Mouse (Mus musculus): ENCODE data around the gene Kat6b.

Gene Kat6b

GRCm38 (mm10) chr14:21558440-21559131, 77.4 kb downstream of the Kat6b start:
- DNase-seq (ENCODE audit: low read depth in 1 of 2, low spot score in 2 of 2) = no peak

- no peak for DNase-seq (ENCODE audit: low read depth in 1 of 2, low spot score in 2 of 2)
Observed at GRCm38 (mm10) chr14:21559447-21559846, 78.2 kb downstream of the Kat6b start.

GRCm38 (mm10) chr14:21560481-21561209, 79.4 kb downstream of the Kat6b start:
- no peak for DNase-seq (ENCODE audit: low read depth in 1 of 2, low spot score in 2 of 2)

- no peak for DNase-seq (ENCODE audit: low read depth in 1 of 2, low spot score in 2 of 2)
Observed at GRCm38 (mm10) chr14:21561396-21562065, 80.3 kb downstream of the Kat6b start.

- no peak for DNase-seq (ENCODE audit: low read depth in 1 of 2, low spot score in 2 of 2)
Observed at GRCm38 (mm10) chr14:21563584-21564118, 82.4 kb downstream of the Kat6b start.

- no peak for DNase-seq (ENCODE audit: low read depth in 1 of 2, low spot score in 2 of 2)
Observed at GRCm38 (mm10) chr14:21565541-21566353, 84.5 kb downstream of the Kat6b start.

GRCm38 (mm10) chr14:21567293-21567984, 86.2 kb downstream of the Kat6b start:
- no peak for DNase-seq (ENCODE audit: low read depth in 1 of 2, low spot score in 2 of 2)

- no peak for DNase-seq (ENCODE audit: low read depth in 1 of 2, low spot score in 2 of 2)
Observed at GRCm38 (mm10) chr14:21568821-21569220, 87.6 kb downstream of the Kat6b start.

- DNase-seq (ENCODE audit: low read depth in 1 of 2, low spot score in 2 of 2) = no peak
Observed at GRCm38 (mm10) chr14:21574686-21575309, 93.6 kb downstream of the Kat6b start.

GRCm38 (mm10) chr14:21576867-21577266, 95.6 kb downstream of the Kat6b start:
- no peak for DNase-seq (ENCODE audit: low read depth in 1 of 2, low spot score in 2 of 2)

- DNase-seq (ENCODE audit: low read depth in 1 of 2, low spot score in 2 of 2) = no peak
Observed at GRCm38 (mm10) chr14:21581198-21581597, 100.0 kb downstream of the Kat6b start.

GRCm38 (mm10) chr14:21582301-21582700, 101.1 kb downstream of the Kat6b start:
- DNase-seq (ENCODE audit: low read depth in 1 of 2, low spot score in 2 of 2) = no peak

GRCm38 (mm10) chr14:21583051-21583450, 101.8 kb downstream of the Kat6b start:
- DNase-seq (ENCODE audit: low read depth in 1 of 2, low spot score in 2 of 2) = no peak

- DNase-seq (ENCODE audit: low read depth in 1 of 2, low spot score in 2 of 2) = no peak
Observed at GRCm38 (mm10) chr14:21583868-21584267, 102.6 kb downstream of the Kat6b start.

- DNase-seq (ENCODE audit: low read depth in 1 of 2, low spot score in 2 of 2) = no peak
Observed at GRCm38 (mm10) chr14:21584468-21585135, 103.4 kb downstream of the Kat6b start.

- DNase-seq (ENCODE audit: low read depth in 1 of 2, low spot score in 2 of 2) = no peak
Observed at GRCm38 (mm10) chr14:21585491-21586251, 104.4 kb downstream of the Kat6b start.

GRCm38 (mm10) chr14:21586481-21587118, 105.4 kb downstream of the Kat6b start:
- DNase-seq (ENCODE audit: low read depth in 1 of 2, low spot score in 2 of 2) = no peak

GRCm38 (mm10) chr14:21587931-21588330, 106.7 kb downstream of the Kat6b start:
- DNase-seq (ENCODE audit: low read depth in 1 of 2, low spot score in 2 of 2) = no peak
